Mouse (Mus musculus) left cerebral cortex, postnatal 4 days (tissue): Measurements from ENCODE around the gene Mccc1. TPM values are rescaled to one million over a fixed set of nuclear protein-coding genes. Genes with fewer than 3 reads are reported as not detected.
A peak's percentile ranks its signal among the peaks of the same experiment; 100 is the strongest.

Experiments
- DNase-seq: peaks from one replicate; pipeline ENCODE4 v3.0.0-alpha.2; 2022
- intact Hi-C: fragments of 180-260 bp; cut with DNase I; formaldehyde crosslinking; loops from one replicate; pipeline ENCODE4 v1.15.1; 2025
- total RNA-seq, 2 experiments: library from RNA; stranded (reverse); gene quantifications; 2 replicates each; pipeline ENCODE4 v1.2.3; 2021

The Mccc1 gene
- total RNA-seq, 2 experiments from 2014 or later: 31.0 to 36.5 TPM

DNA sequence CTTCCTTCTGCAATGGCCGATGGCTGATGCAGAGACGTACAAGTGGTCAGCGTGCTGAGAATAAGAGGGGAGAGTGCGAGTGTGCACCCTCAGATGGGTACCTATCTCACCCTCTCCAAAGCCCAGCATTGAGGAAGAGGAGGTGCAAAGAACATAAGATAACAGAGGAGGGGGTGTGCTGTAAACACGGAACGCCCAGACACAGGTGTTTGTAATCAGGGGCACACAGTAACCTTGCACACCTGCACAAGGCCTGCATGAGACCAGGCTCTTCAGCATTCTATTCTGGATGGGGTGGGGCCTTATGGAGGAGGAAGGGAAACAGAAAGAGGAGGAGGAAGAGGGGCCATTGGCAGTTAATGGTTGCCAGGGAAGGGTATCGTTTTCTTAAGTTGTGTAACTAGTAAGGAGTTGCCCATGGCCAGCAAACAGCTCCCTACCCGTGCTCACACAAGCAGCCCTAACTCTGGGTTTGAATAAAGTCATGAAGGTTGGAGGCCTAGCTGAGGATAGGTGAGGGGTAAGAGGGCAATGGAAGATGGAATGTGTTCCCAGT is 33.0 kb downstream of the Mccc1 start:
- DNase-seq: no peak
- intact Hi-C loops: no loop called here

DNA sequence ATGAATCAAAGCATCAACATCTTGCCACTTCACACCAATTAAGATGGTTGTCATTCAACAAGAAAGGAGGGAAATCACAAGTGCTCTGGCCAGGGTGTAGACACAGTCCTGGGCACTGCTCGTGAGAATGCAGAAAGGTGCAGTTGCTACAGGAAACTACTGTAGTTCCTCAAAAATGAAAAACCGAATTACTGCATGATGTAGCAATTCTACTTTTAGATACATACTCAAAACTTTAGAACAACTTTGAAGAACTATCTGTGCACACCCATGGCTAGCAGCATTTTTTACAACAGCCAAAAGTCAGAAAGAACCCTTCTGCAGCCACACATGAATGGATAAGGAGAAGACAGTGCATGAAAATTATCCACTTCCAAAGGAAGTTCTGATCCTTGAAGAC is 34.0 kb downstream of the Mccc1 start:
- intact Hi-C loops: no loop called here
- DNase-seq: no peak

DNA sequence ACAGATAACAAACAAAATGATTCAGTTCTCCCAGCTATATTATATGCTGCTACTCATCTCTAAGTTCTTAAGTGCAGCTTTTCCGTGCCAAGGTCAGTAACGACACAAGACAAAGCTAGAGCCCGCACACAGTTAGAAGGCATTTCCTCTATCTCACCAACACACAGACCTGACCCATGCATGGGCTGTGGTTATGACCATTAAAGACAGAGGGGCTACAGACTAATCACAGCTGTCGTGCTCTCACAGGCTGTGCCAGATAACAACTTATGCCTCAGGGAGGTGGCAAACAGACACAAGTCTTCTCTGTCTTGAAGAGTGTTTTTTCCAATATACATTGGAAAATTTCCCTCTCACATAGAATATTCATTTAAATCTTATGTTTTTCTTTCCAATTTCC is 35.5 kb downstream of the Mccc1 start:
- no peak for DNase-seq
- intact Hi-C loops: no loop called here

DNA sequence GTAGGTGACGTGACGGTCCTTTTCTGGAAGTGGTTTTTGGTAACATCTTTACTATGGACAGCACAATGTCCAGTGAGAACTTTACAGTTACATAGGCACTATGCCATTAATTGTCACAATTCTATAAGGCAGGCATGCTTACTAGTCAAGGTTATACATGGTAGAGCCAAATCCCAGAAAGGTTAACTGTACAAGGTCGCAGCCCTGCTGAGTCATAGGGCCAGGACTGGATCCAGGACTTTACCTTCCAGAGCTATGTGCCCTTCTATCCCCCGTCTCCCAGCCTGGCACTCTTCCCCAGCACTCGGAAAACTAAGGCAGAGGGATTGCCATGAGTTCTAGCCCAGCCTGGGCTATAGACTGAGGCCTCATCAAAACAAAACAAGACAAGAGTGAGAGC is 36.6 kb downstream of the Mccc1 start:
- no peak for DNase-seq
- intact Hi-C loops: no loop called here

DNA sequence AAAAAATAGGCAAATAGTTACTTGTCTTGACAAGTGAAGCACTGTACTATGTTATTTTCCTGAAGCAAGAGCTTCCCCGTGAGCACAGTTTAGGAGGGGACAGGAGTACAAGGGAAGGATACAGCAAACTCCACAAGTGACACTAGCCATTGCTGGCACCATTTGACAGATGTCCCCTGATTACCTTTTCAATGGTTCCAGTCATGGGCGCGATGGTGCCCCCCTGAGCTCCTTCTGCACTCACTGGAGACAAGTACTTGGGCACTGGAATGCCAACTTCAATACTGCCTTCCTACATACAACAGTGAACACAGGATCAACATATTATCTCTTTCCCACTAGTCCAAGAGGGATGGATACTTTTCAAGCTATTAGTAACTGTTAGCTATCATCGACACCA is 37.1 kb downstream of the Mccc1 start:
- DNase-seq: no peak
- intact Hi-C loops: no loop called here

DNA sequence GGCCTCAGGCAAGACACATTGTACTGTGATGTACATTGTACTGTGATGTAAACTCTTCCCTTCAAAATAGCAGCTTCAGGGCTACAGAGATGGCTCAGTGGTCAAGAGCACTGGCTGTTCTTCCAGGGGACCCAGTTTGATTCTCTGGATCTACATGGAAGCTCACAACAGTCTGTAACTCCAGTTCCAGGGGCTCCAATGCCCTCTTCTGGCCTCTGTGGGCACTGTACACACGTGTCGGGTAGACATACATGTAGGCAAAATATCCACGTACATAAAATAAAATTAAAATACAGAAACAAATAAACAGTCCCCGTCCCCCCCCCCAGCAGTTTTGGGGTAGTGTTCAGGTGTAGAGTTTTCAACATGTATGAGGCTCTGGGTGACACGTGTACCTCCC is 37.5 kb downstream of the Mccc1 start:
- DNase-seq: no peak
- intact Hi-C loops: no loop called here

DNA sequence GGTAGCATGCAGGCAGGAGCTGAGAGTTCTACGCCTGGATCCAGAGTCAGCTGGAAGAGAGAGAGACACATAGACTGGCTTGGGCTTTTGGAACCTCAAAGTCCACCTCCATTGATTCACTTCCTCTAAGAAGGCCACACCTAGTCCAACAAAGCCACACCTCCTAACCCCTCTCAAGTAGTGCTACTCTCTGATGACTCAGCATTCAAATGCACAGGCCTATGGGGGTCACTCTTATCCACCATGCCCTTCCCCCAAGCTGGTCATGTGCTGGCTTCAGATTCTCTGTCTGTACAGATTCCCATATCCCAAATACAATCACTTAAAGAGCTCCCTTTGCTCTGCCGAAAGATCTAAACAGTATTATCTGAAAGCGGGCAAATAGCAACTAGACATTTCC is 43.2 kb downstream of the Mccc1 start:
- intact Hi-C loops: no loop called here
- no peak for DNase-seq

DNA sequence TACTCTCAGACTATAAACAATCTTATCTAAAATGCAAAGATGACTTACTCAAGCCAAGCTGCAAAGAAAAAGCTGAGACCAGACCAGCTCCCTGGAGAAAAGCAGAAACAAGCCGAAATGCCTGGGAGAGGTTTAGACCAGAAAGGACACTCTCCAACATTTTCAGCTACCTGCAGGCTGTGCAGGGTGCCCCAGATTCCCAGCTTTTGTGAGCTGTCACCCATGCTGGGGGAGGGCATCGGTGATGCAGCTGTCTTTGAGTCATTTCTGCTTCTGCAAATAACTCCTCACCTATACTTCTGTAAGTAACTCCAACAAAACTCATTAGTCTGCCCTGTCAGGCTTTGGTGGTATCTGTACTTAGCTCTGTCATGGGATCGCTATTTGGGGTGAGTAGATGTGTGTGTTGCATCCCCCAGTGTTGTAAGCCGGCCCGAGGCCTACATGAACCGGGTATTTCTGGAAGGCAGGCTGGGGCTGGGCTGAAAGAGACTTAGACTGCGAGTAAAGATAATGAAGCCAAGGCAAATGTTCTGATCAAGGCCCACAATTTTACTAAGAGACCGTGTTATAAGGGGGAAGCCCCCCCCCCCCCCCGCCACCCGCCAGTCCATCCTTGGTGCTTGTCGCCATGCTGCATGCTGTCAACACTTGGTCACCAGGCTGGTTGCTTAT is 45.4 kb downstream of the Mccc1 start:
- no peak for DNase-seq
- intact Hi-C loops: no loop called here

DNA sequence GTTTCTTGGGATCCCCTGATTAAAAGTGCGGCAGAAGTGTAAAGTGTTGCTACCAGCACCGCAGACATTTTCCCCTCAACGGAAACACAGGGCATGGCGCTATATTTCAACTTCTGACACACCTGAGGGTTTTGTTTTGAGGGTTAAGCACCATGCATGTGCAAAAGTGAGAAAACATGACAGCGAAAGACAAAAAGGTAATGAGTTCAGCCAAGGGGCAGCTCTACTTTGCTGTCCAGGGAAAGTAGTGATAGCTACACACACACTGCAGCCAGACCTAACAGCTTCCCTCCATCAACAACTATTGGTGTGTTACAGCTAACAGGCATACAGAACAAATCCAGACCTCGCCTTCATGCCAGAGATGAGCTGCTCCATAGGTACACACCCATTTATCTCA is 46.7 kb downstream of the Mccc1 start:
- intact Hi-C loops: no loop called here
- DNase-seq: no peak

DNA sequence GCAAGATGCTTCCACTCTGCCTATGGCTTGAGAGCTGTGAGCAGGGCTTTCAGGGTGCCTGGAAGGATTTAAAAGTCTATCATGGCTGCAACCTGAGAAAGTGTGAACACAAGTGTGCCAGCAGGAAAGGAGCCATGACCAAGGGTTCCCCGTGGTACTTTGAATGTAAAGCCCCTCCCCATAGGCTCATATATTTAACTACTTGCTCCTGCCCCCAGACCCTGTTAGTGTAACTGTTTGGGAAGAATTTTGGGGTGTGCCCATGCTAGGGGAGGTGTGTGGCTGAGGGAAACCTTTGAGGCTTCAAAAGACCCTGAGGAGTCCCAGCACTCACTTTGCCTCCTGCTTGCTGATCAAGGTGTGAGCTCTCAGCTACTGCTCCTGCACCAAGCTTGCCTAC is 47.3 kb downstream of the Mccc1 start:
- DNase-seq: no peak
- intact Hi-C loops: no loop called here

DNA sequence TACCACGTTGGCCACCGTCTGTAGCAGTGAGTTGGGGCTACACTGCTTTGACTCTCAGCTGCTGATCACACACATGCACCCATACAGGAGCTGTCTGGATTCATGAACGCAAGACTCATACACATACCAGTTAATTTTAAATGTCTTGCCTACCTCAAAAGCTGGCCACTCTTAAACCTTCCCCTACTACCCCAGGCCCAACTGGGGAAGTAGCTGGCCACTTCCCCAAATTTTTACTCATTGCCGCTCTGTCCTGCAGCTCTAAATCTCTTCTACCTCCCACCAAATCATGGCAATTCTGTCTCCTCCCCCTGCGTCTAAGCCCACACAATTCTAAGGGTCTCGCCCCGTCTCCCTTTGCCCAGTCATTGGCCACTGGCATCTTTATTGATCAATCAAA is 52.3 kb downstream of the Mccc1 start:
- no peak for DNase-seq
- intact Hi-C loops: no loop called here

DNA sequence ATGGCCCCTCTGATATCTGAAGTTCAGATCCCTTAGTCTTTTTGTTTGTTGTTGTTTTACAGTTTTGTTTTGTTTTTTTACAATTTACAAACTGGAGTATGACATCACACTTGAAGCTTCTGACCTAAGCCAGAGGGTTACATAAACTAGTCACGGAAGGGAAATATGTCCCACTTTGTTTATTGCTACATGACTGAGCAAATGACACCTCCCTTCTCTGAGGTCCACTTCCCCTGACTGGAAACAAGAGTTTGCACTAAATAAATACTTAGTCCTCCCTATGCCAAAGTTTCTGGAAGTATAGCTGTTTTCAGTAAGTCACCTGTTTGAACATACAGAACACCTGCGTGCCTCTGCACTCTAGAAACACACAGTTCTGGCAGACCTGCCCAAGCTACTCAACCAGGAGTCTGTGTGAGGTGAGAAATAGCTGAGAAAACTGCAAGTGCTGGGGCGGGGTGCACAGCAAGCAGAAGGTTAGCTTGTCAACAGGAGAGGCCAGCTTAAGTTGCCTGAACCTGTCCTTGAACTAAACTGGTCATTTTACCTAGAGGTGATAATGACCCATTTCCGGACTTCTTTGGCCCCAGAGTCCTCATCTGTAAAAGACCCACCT is 59.9 kb downstream of the Mccc1 start:
- no peak for DNase-seq
- intact Hi-C loops: no loop called here

DNA sequence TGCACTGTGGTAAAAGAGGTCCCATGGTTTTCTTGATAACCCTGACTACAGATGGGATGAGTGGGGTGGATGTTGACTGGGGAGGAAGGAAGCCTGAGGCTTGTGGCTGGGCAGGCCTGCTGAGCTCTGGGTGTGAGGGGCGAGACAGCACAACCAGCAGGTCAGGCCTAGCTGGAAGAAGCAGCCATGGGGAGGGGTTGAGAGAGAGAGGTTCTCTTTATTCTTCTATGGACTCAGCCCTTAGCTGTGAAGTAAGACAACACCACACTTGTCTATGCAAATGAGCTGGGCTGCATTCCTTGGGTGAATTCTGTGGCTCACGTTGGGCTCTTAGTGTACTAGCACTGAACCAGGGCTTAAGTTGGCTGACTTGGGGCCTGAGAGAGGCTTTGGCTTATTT is 60.4 kb downstream of the Mccc1 start:
- DNase-seq: no peak
- intact Hi-C loops: no loop called here

DNA sequence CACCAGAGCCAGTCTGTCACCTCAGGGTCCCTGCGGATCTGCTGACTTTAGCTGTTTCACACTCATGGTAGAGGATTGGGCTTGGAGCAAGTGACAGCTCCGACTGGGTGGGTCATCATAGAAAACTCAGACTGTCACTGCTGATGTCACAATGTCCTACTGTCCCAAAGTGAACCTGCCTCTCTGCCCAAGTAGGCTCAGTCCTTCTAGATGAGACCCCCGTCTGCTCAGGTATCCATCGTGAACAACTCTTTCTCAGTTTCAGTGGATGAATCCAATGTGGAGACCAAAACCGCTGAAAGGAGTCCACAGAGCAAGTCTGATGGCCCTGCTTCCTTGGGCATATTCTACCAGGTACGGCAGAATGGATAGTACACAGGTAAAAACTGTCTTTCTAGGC is 63.1 kb downstream of the Mccc1 start, which contains the start of gene Dcun1d1:
Gene Dcun1d1 (minus strand): TSS at position 101 of the 400 bp plus-strand sequence.
- intact Hi-C loops: no loop called here
- no peak for DNase-seq

DNA sequence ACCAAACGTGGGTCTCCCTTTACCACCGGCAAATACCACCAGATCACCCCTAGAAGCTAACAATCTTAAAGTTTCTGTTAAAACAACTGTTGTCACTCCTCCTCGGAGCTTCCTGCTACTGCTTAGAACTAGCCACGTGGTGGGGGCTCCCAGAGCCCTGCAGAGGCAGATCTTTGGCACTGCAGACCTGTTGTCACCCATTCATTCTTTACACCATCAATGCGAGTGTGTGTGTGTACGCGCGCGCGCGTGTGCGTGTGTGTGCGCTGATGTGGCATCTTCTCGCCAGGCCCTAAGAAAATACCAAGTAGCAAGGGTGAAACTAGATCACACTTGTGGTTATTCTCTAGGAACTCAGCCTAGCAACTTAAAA is 67.1 kb downstream of the Mccc1 start:
- intact Hi-C loops: no loop called here
- DNase-seq: peak; percentile 44

DNA sequence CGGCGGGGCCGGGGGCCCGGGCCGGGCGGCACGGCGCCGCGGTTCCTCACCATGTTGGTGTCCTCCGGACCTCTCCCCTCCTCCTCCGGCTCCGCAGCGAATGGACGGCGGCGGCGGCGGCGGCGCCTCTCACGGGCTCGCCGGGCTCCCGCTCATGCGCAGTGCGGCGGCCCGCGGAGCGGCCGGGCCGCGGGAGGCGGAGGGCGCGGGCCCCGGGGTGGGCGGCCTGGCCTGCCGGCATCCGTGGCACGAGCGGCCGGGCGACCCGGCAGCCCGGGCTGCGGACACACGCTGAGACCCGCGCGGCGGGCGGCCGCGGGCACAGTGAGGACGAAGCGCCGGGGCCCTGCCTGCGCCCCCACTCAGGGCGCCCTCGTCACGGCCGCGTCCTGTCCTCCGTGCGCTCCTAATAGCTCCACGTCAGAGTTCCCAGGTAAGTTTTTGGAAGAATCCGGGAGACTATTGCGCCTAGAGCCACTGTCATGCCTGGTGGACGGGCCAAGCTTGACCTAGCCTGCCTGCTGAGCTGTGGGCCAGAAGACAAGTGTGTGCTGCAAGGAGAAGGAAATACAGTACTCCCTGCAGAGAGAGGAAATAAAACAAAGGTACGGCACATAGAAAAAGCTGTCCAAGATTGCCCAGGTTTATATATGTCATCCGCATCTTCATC is 67.6 kb downstream of the Mccc1 start:
- intact Hi-C loops: no loop called here

DNA sequence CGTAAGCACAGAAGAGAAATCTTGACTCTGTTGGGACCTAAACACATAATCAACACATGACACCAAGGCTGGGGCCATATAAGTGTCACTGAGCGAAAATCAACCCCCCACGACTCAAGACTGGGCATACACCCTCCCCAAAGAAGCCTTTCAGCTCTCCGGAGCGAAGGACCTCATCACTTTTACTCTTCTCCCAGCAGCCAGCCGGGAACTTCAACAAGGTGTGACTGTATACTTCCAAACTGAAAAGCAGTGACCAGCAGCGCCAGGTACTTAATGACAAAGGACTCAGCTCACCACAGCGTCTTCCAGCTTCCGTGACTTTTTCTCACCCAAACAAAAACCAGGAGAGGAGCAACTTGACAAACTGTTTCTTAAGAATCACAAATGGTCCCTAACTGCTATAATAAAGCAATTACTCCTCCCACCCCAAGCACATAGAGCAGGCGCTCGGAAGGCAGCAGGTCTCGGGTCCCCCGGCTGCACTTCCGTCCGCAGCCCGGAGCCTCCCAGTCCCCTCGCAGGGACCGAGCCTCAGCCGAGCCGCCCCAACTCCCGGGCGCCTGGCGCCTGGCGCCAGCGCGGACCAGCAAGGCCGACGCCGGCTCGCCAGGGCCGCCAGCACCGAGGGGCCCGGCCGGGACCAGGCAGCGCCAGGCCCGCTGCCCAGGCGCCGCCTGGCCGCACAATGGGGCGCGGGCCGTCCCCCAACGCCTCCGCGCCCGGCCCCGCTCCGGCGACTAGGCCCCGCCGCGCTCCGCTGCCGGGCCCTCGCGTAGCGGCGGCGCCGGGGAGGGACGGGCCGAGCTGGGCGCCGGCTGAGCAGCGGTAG is 68.4 kb downstream of the Mccc1 start:
- intact Hi-C loops: no loop called here
- peak; percentile 53 for DNase-seq

More for the DNA sequence above, 67.6 kb downstream of the Mccc1 start:
- peak; percentile 81 for DNase-seq

DNA sequence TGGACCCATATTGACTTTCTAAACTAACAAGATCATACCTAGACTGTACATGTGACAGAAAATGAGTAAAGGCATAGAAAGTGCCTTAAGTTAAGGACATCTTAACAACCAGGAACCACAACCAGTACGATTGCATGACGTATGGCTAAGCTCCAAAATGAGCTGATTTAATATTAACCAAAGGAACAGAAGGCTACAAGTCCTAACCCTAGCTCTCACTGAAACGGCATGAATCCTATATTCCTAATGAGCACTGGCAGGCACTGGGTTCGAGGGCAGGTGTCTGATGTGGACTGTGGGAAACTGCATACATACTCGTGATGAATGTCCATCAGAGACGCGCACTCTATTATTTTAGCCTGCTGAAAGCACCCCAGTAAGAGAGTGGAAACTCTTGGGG is 69.1 kb downstream of the Mccc1 start:
- intact Hi-C loops: no loop called here
- no peak for DNase-seq

DNA sequence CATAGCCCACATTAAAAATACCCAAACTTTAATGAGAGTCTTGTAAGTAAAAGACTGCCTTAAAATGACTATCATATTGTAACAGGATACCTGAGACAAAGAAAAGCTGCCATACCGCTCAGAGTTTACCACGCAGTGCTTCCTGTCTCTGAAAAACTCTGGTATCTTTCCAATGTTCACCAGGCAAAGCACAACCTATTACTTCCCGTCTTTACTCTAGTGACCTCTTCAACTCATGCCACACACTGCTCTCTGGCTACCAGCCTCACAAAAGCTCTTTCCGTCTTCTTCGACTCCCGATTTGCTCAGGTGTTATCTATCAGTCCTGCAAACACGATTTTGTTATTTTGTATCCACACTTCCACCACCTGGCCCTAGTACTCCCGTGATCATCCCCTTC is 70.6 kb downstream of the Mccc1 start:
- no peak for DNase-seq
- intact Hi-C loops: no loop called here

DNA sequence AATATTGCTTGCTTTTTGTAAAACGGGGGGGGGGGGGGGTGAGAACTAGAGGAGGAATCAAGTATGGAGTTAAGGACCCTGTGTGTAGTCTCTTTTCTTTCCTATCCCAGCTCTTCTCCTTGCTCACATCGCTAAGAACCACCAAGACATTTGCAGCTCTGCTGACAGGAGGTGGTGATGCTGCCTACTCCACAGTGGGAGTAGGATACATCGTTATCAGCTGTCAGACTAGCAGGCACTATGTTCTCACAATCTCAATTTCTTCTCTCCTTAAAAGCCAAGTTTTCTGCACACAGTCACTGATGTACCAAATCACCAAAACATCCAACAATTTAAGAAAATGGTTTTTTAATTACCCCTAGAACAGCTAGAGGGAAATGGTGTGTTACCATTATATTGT is 71.1 kb downstream of the Mccc1 start:
- intact Hi-C loops: no loop called here
- DNase-seq: no peak

DNA sequence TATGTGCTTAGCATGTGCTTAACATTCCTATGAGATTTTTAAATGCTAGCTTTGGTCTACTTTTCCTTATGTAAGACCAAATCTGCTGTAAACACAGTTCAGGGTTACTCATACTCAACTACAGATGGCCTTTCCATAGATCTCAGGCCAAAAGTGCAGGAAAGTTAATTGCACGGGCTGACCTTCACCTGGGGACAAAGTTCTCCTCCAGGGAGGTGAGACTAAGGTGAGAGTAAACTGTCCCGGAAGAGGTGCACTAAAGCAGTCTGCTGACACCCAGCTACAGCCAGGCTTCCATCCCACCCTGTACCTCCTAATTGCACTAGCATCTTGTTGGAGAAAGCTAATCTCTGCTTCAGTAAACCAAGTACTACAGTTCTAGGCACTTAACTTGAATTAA is 74.6 kb downstream of the Mccc1 start:
- no peak for DNase-seq
- intact Hi-C loops: no loop called here
